Mouse (Mus musculus) lung, adult 2 months (tissue): ENCODE data around the gene Smg9.

Experiments used
- CTCF ChIP-seq: fragments of 200-500 bp; IDR thresholded peaks from 2 replicates; pipeline ENCODE4 v1.5.1; 2011; ENCODE audit warnings: mild to moderate bottlenecking, low read length, control low read depth; ENCODE audit not compliant: insufficient read depth
- POLR2A ChIP-seq: fragments of 200-500 bp; IDR thresholded peaks from 2 replicates; pipeline ENCODE4 v1.6.1; 2011; ENCODE audit warnings: low read depth, mild to moderate bottlenecking, control low read depth, low read length, borderline replicate concordance; ENCODE audit errors: extremely low read depth

GRCm38 (mm10) chr7:24461376-24462051 lies 62.1 kb downstream of the Smg9 start:
- TF ChIP-seq POLR2A: no peak
- TF ChIP-seq CTCF: no peak
